Mouse (Mus musculus): ENCODE data around the gene Uggt1.
A peak's percentile ranks its signal among the peaks of the same experiment; 100 is the strongest.

Gene Uggt1

DNA sequence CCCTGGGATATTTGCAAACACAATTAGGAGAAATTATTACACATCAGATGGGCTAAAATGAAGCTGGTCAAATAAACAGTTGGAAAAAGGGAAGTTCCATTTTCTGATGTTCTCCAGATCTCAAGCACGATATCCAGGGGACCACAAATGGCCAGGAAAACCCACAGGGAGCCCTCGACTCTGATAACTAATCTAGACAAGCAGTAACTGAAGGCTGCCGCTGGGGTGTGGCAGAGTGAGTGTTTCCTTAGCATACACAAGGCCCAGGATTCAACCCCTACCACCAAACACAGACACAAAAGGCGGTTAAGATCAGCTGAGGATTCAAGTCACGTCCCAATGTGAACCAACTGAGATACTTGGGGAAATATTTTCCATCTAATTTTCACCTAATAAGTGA is 64.5 kb downstream of the Uggt1 start:
- no peak for DNase-seq (ENCODE audit: low read depth, low spot score)

GRCm38 (mm10) chr1:36173461-36173860 is 71.1 kb downstream of the Uggt1 start:
- DNase-seq (ENCODE audit: low read depth, low spot score) = no peak

- no peak for DNase-seq (ENCODE audit: low read depth, low spot score)
Observed at GRCm38 (mm10) chr1:36172941-36173340, 71.6 kb downstream of the Uggt1 start.

DNA sequence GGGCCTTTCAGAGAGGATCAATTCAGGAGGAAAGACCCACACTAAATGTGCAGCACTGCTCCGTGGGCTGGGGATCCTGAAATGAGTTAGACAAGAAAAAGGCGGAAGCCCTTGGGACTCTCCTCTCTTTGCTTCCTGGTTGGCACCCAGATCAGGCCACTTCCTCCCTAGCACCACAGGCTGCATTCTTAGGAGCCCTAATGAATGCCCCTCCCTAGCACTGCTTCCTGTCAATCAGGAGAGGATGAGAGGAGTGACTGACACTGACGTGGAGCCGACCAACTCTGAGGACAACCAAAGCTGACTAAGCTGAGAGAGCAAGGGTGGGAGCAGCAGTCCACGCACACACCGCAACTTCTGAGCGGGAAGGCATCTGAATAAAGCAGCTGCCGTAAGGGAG is 81.8 kb downstream of the Uggt1 start:
- DNase-seq (ENCODE audit: low read depth, low spot score) = peak; percentile 40

DNA sequence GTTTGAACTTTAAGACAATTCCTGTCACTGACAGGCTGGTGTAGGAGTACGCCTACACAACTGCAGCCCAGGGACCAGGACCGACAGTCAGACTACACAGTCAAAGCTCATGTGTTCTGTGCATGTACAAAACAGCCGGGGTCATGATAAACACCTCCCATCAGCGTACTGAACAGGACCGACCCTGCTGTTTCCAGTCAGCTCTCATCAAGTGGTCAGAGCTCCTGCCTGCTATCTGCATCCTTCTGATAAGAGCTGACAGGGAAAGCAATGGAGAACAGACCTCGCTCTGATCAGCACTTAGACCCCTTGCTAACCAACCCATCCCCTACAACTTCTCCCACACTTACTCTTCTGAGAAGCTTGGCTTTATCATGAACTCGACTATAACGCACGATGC is 83.3 kb downstream of the Uggt1 start:
- no peak for DNase-seq (ENCODE audit: low read depth, low spot score)

GRCm38 (mm10) chr1:36160246-36160645 is 84.3 kb downstream of the Uggt1 start:
- peak; percentile 76 for DNase-seq (ENCODE audit: low read depth, low spot score)

DNA sequence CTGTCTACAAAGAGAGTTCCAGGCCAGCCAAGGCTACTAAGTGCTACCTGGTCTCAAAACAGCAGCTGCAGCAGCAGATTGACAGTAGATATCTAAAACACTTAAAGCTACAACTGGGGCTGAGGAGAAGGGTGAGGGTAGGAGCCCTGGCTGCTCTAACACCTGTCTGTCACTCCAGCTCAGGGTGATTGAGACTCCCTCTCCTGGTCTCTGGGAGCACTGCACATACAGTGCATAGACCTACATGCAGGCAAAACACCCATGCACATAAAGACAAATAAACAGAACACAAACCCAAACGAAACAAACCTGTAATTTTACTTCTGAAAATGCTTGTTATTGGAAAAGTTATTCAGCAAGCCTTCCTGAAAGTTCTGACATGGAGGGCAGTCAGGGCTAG is 95.1 kb downstream of the Uggt1 start:
- peak; percentile 82 for DNase-seq (ENCODE audit: low read depth, low spot score)

DNA sequence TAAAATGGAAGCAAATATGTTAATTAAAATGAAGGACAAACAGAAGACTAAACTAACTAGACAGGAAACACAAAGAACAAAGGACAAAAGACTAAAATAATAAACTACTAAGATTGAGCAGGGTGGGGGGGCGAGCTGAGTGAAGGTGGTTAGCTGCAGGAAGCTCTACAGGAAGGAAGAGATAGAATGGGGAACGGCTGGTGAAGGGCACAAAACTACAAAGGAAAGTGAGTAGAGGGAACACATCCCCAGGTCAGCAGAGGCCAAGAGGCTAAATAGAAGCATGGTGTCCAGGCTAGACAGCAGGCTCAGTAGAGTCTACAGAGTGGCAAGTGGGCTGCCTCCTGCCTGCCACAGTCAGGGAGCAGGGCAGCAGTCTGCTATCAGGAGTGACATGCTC is 95.7 kb downstream of the Uggt1 start:
- DNase-seq (ENCODE audit: low read depth, low spot score) = peak; percentile 56

DNA sequence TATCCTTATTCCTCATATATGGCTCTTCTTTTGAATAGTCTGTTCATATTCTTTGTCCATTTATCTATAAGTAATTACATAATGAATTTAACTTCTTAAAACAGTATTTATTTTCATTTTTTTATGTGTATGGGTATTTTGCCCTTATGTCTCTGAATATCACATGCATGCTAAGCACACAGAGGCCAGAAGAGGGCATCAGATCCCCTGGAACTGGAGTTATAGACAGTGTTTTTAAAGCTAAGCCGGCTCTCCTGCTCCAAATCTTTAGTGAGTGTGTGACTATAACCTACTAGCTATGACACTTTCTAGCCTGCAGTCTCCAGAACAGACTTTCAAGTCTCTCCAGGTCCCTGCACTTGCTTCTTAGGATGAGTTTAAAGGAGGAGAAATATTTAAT is 99.5 kb downstream of the Uggt1 start:
- DNase-seq (ENCODE audit: low read depth, low spot score) = peak; percentile 64

DNA sequence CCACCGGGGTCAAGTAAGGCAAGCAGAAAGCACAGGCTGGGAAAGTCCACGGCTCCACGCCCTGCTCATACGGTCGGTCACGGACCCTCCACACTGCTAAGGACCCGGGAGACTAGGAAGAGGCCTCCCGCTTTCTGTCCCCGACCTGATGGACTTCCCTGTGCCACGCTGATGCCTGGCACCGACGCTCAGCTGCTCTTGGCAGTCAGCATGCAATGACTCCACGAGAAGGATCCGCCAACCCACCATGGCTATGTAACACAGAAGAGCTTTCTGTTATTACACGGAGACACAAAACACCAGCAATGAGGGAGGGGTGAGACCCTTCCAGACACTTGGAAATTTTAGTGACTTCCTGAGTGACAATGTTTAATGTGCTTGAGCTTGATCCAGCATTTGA is 104.2 kb downstream of the Uggt1 start:
- DNase-seq (ENCODE audit: low read depth, low spot score) = no peak

GRCm38 (mm10) chr1:36134584-36134983 is 109.9 kb downstream of the Uggt1 start:
- peak; percentile 87 for DNase-seq (ENCODE audit: low read depth, low spot score)

DNA sequence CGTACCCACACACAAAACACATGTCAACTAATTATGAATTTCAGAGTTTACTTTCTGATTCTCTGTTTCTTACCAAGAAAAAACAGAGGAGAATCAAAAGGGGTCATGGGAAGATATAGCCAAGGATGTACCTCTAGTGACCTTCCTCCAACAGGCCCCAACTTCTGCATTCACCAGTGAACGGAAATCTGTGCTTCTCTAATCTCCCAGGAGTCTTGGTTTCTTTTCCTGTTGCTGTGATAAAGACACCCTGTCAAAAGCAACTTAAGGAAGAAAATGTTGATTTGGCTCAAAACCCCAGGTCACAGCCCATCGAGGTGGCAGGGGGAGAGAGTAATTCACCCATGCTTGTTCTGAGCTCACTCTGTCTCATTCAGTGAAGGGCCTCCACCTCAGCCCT is 110.9 kb downstream of the Uggt1 start:
- no peak for DNase-seq (ENCODE audit: low read depth, low spot score)

- no peak for DNase-seq (ENCODE audit: low read depth, low spot score)
Observed at GRCm38 (mm10) chr1:36133041-36133440, 111.5 kb downstream of the Uggt1 start.

- DNase-seq (ENCODE audit: low read depth, low spot score) = no peak
Observed at GRCm38 (mm10) chr1:36132211-36132610, 112.3 kb downstream of the Uggt1 start.

GRCm38 (mm10) chr1:36131766-36132165 is 112.8 kb downstream of the Uggt1 start:
- DNase-seq (ENCODE audit: low read depth, low spot score) = no peak

- peak; percentile 58 for DNase-seq (ENCODE audit: low read depth, low spot score)
Observed at GRCm38 (mm10) chr1:36131154-36131553, 113.4 kb downstream of the Uggt1 start.

- DNase-seq (ENCODE audit: low read depth, low spot score) = no peak
Observed at GRCm38 (mm10) chr1:36130307-36131035, 114.0 kb downstream of the Uggt1 start.

GRCm38 (mm10) chr1:36129881-36130280 is 114.6 kb downstream of the Uggt1 start:
- no peak for DNase-seq (ENCODE audit: low read depth, low spot score)

GRCm38 (mm10) chr1:36129126-36129525 is 115.4 kb downstream of the Uggt1 start:
- no peak for DNase-seq (ENCODE audit: low read depth, low spot score)

- no peak for DNase-seq (ENCODE audit: low read depth, low spot score)
Observed at GRCm38 (mm10) chr1:36125076-36125475, 119.4 kb downstream of the Uggt1 start.

GRCm38 (mm10) chr1:36121172-36121571 is 123.3 kb downstream of the Uggt1 start:
- DNase-seq (ENCODE audit: low read depth, low spot score) = no peak

DNA sequence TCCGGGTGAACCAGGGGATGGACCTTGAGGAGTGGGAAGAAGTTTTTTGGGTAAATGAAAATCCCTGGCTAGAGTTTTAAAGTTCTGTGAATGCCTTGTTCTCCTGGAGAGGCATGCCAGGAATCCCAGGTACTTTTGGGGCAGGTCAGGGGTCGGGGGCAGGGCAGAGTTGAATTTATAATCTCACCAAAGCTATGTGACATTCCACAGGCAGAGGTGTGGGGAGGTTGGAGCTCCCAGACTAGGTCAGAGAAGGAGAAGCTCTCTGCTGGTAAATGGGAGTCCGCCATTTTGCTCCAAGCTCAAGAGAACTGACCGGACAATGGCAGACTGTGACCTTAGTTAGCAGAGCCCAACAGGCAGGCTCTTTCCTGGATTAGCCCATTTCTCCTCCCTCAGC is 125.1 kb downstream of the Uggt1 start:
- DNase-seq (ENCODE audit: low read depth, low spot score) = no peak

DNA sequence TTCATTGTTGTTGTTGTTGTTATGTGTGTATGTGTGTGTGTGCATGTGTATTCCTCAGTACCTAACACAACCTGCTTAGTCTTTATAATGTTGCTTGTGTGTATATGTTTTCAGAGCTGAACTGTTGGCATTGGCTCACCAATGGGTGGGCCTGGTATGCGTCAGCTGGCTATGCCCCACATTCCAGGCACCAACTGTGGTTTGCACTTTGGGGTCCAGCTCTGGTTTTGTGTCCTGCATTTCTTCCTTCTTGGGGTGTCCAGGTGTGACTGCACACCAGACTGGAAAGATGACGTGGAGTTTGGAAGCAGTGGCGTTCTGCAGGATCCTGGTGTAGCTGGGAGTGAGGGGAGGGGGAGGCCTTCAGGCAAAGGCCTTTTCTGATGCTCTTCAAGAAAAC is 125.6 kb downstream of the Uggt1 start:
- DNase-seq (ENCODE audit: low read depth, low spot score) = no peak
